Mouse (Mus musculus) forebrain, postnatal 0 days (tissue): Measurements from ENCODE around the gene Cep128. TPM values are rescaled to one million over a fixed set of nuclear protein-coding genes. Genes with fewer than 3 reads are reported as not detected.

Experiments used
- ATAC-seq: fragments of 200-750 bp; cut with Nextera tagmentation; 2 replicates; pipeline ENCODE4 v1.8.0; 2017; ENCODE audit warnings: mild to moderate bottlenecking, moderate library complexity
- DNase-seq: peaks from one replicate; pipeline ENCODE4 v3.0.0-alpha.2; 2015
- H3K27ac ChIP-seq: fragments of 300-500 bp; sonication (generic); 2 replicates; pipeline ENCODE4 v1.5.1; 2014; ENCODE audit warnings: low read depth, mild to moderate bottlenecking, antibody characterized with exemption, low read length, moderate library complexity, mixed read lengths
- H3K27me3 ChIP-seq: fragments of 300-500 bp; sonication (generic); 2 replicates; pipeline ENCODE4 v1.6.1; 2014; ENCODE audit warnings: mild to moderate bottlenecking, low read length, mixed read lengths; ENCODE audit not compliant: insufficient read depth
- H3K36me3 ChIP-seq: fragments of 300-500 bp; sonication (generic); 2 replicates; pipeline ENCODE4 v1.6.1; 2014; ENCODE audit warnings: mild to moderate bottlenecking, moderate library complexity; ENCODE audit not compliant: insufficient read depth
- H3K4me1 ChIP-seq: fragments of 300-500 bp; sonication (generic); 2 replicates; pipeline ENCODE4 v1.6.1; 2014; ENCODE audit warnings: antibody characterized with exemption; ENCODE audit not compliant: insufficient read depth
- H3K4me2 ChIP-seq: fragments of 300-500 bp; sonication (generic); 2 replicates; pipeline ENCODE4 v1.6.1; 2014; ENCODE audit warnings: low read depth, mild to moderate bottlenecking, moderate library complexity
- H3K4me3 ChIP-seq: fragments of 300-500 bp; sonication (generic); 2 replicates; pipeline ENCODE4 v1.5.1; 2014; ENCODE audit warnings: low read depth, low read length, mixed read lengths
- H3K9ac ChIP-seq: fragments of 300-500 bp; sonication (generic); 2 replicates; pipeline ENCODE4 v1.6.1; 2014; ENCODE audit warnings: mild to moderate bottlenecking
- H3K9me3 ChIP-seq: fragments of 300-500 bp; sonication (generic); 2 replicates; pipeline ENCODE4 v1.6.1; 2016; ENCODE audit warnings: low read length
- CTCF ChIP-seq: sonication (generic); IDR thresholded peaks from 2 replicates; pipeline ENCODE4 v1.5.1; 2016; ENCODE audit warnings: antibody characterized with exemption, control low read depth, low read depth
- WGBS: fragments of 180-500 bp; shearing (Covaris S2); extraction: QIAGEN DNeasy Blood & Tissue Kit; methylation state at CpG from one replicate; pipeline ENCODE4 v1.1.7; 2014; 5-methylcytosine and 5-hydroxymethylcytosine counted together
- polyA plus RNA-seq: library from polyadenylated mRNA; unstranded; fragments of >200 nt; fragmentation: Nextera tagmentation; extraction: Ambion mirVana; gene quantifications from 2 replicates; pipeline ENCODE4 v1.2.1, GENCODE M21; 2015
- total RNA-seq: library from RNA; depleted of rRNA; stranded (reverse); fragments of >200 nt; gene quantifications from 2 replicates; pipeline ENCODE4 v1.2.3, GENCODE M21; 2014

Cep128 gene
- total and polyA plus RNA-seq, 2 experiments from 2014 or later, result 3.0 to 8.4 TPM

- Histone ChIP-seq H3K9ac (no peak overlapping the region), H3K4me1 (no peaks in the 10 kb centered on the region), H3K4me2 (no peak overlapping the region), H3K36me3 (no peaks in the 10 kb centered on the region), H3K27me3 (no peaks in the 10 kb centered on the region), H3K27ac (no peak overlapping the region), H3K9me3 (no peaks in the 10 kb centered on the region), H3K4me3 (no peak overlapping the region)
- DNase-seq (no peak), ATAC-seq (no peak)
- WGBS, result 87% methylated on average over 7 of the region's 7 CpGs
- TF ChIP-seq CTCF, result no peak
Observed at GRCm38 (mm10) chr12:91154052-91154451, 230.2 kb downstream of the Cep128 start.

DNA sequence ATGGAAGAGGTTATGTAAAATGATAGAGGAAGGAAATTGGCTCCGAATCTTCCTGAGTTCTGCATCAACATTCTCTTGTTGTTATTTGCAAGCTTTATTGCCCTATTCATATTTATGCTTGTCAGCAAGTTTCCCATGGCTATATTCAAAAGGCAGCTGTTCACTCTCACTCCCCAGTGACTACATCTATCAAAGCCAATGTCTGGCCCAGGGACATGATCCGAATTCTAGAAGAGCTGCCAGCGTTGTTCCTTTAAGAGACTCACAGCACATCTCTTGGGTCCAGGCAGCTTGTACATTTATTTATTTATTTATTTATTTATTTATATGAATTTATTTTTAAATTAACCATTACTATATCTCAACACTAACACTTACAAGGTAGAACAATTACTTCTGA, 235.1 kb downstream of the Cep128 start:
- no peak overlapping the region for H3K4me2 ChIP-seq
- no peaks in the 10 kb centered on the region for H3K4me1 ChIP-seq
- DNase-seq, result peak; percentile 8
- WGBS, result 81% methylated on average over 3 of the region's 3 CpGs
- no peak overlapping the region for H3K27ac ChIP-seq
- no peaks in the 10 kb centered on the region for H3K9me3 ChIP-seq
- H3K9ac ChIP-seq, result no peak overlapping the region
- ATAC-seq, result peak; percentile 38; the same call in 1 of the 2 replicates
- TF ChIP-seq CTCF, result no peak
- H3K36me3 ChIP-seq, result no peaks in the 10 kb centered on the region
- no peak overlapping the region for H3K4me3 ChIP-seq
- no peaks in the 10 kb centered on the region for H3K27me3 ChIP-seq

- no peaks in the 10 kb centered on the region for H3K27me3 ChIP-seq
- H3K4me1 ChIP-seq, result no peaks in the 10 kb centered on the region
- DNase-seq, result no peak
- H3K9me3 ChIP-seq, result no peaks in the 10 kb centered on the region
- ATAC-seq, result no peak
- H3K9ac ChIP-seq, result no peak overlapping the region
- no peaks in the 10 kb centered on the region for H3K36me3 ChIP-seq
- no peak for TF ChIP-seq CTCF
- H3K4me2 ChIP-seq, result no peak overlapping the region
- H3K4me3 ChIP-seq, result no peak overlapping the region
- no peak overlapping the region for H3K27ac ChIP-seq
- WGBS, result 64% methylated on average over 8 of the region's 8 CpGs
Observed at GRCm38 (mm10) chr12:91134740-91135517, 249.3 kb downstream of the Cep128 start.

GRCm38 (mm10) chr12:91115054-91115453, 269.2 kb downstream of the Cep128 start:
- Histone ChIP-seq H3K4me2 (no peak overlapping the region), H3K27ac (no peak overlapping the region), H3K27me3 (no peaks in the 10 kb centered on the region), H3K36me3 (no peaks in the 10 kb centered on the region), H3K4me1 (no peaks in the 10 kb centered on the region), H3K9ac (no peak overlapping the region), H3K4me3 (no peak overlapping the region), H3K9me3 (no peaks in the 10 kb centered on the region)
- ATAC-seq (no peak), DNase-seq (no peak)
- no peak for TF ChIP-seq CTCF
- WGBS, result 71% methylated on average over 3 of the region's 3 CpGs

GRCm38 (mm10) chr12:91103316-91103715, 280.9 kb downstream of the Cep128 start:
- Histone ChIP-seq H3K4me1 (0 out of 2 replicates have a peak, but pooled peaks cover 2% of the 10 kb centered on the region), H3K27me3 (no peaks in the 10 kb centered on the region), H3K4me2 (no peak overlapping the region), H3K36me3 (no peaks in the 10 kb centered on the region), H3K4me3 (no peak overlapping the region), H3K9ac (no peak overlapping the region), H3K27ac (no peak overlapping the region), H3K9me3 (no peaks in the 10 kb centered on the region)
- no peak for TF ChIP-seq CTCF
- no peak for ATAC-seq
- WGBS, result 58% methylated on average over 4 of the region's 4 CpGs
- DNase-seq, result no peak

DNA sequence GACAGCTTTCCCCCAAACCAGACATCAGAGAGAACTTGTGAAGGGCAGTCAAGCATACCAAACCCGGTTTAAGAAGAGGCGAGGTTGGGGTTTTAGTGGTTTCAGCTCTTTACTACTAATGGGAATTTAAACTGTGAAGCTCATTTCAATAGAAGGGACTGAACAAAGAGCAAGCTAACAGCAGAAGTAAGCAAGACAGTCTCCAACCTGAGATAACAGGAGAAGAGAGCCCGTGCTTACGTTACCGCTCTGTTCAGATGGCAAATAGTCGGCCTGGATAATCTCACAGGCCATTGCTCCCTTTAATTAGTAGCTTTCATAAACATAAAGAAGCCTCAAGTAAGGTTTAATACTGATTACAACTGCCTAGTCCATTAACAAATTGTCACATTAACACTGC, 286.3 kb downstream of the Cep128 start:
- Histone ChIP-seq H3K4me3 (no peak overlapping the region), H3K4me2 (no peak overlapping the region), H3K27ac (no peak overlapping the region), H3K9ac (no peak overlapping the region), H3K4me1 (0 out of 2 replicates have a peak, but pooled peaks cover 2% of the 10 kb centered on the region), H3K9me3 (no peaks in the 10 kb centered on the region), H3K36me3 (no peaks in the 10 kb centered on the region), H3K27me3 (no peaks in the 10 kb centered on the region)
- no peak for TF ChIP-seq CTCF
- 17% methylated on average over 6 of the region's 6 CpGs for WGBS
- DNase-seq (no peak), ATAC-seq (no peak)

DNA sequence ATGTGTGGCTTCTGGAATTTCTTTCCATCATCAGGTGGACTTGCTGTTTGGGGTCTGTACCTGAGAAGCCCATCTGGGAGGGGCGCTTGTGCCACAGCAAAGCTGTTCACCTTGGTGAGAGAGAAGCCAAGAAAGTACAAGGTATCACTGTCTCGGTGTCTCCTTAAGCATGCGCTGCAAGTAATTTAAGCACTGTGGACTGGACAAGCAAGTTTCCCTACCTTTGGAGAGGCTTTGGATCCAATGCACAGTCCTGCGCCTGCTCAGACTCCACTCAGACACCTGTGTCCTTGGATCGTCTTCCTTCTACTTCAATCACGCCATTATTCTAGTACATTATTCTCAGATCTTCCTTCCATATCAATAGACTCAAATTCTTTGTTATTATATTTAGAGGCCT, 288.0 kb downstream of the Cep128 start:
- 94% methylated on average over 6 of the region's 6 CpGs for WGBS
- H3K9ac ChIP-seq, result no peak overlapping the region
- H3K27me3 ChIP-seq, result no peaks in the 10 kb centered on the region
- no peak for DNase-seq
- 0 out of 2 replicates have a peak, but pooled peaks cover 2% of the 10 kb centered on the region for H3K4me1 ChIP-seq
- no peaks in the 10 kb centered on the region for H3K36me3 ChIP-seq
- H3K4me2 ChIP-seq, result no peak overlapping the region
- no peak for TF ChIP-seq CTCF
- no peak overlapping the region for H3K4me3 ChIP-seq
- no peaks in the 10 kb centered on the region for H3K9me3 ChIP-seq
- ATAC-seq, result no peak
- H3K27ac ChIP-seq, result no peak overlapping the region
